Mouse (Mus musculus) midbrain, postnatal 0 days (tissue): ENCODE measurements at regions not wholly inside any gene's neighbourhood (a gene's known extent, or its start where the extent isn't known, plus 50 kb on each side); places are given as distances from the start of the nearest gene placed in this dataset.

Experiments used
- ATAC-seq: fragments of 200-750 bp; cut with Nextera tagmentation; 2 replicates; pipeline ENCODE4 v1.8.0; 2017; ENCODE audit warnings: moderate number of reproducible peaks, mild to moderate bottlenecking, moderate TSS enrichment, moderate library complexity; ENCODE audit not compliant: low FRiP score
- DNase-seq: peaks from one replicate; pipeline ENCODE4 v3.0.0-alpha.2; 2015; ENCODE audit warnings: low spot score
- H3K27ac ChIP-seq: fragments of 300-500 bp; sonication (generic); 2 replicates; pipeline ENCODE4 v1.5.1; 2014; ENCODE audit warnings: low read depth, mild to moderate bottlenecking, low read length, mixed read lengths
- H3K27me3 ChIP-seq: fragments of 300-500 bp; sonication (generic); 2 replicates; pipeline ENCODE4 v1.6.1; 2014; ENCODE audit warnings: low read length, control low read depth, mixed read lengths; ENCODE audit not compliant: insufficient read depth
- H3K36me3 ChIP-seq: fragments of 300-500 bp; sonication (generic); 2 replicates; pipeline ENCODE4 v1.6.1; 2014; ENCODE audit warnings: low read length, control low read depth, mixed read lengths; ENCODE audit not compliant: insufficient read depth
- H3K4me1 ChIP-seq: fragments of 300-500 bp; sonication (generic); 2 replicates; pipeline ENCODE4 v1.6.1; 2014; ENCODE audit warnings: mild to moderate bottlenecking, control low read depth, antibody characterized with exemption, low read length, mixed read lengths; ENCODE audit not compliant: insufficient read depth
- H3K4me2 ChIP-seq: fragments of 300-500 bp; sonication (generic); 2 replicates; pipeline ENCODE4 v1.6.1; 2014; ENCODE audit warnings: low read depth, mild to moderate bottlenecking, low read length, mixed read lengths; ENCODE audit not compliant: poor library complexity, severe bottlenecking
- H3K4me3 ChIP-seq: fragments of 300-500 bp; sonication (generic); 2 replicates; pipeline ENCODE4 v1.5.1; 2014; ENCODE audit warnings: low read depth, mild to moderate bottlenecking, low read length, moderate library complexity
- H3K9ac ChIP-seq: fragments of 300-500 bp; sonication (generic); replicated peaks from 2 replicates; pipeline ENCODE4 v1.6.1; 2014; ENCODE audit warnings: mild to moderate bottlenecking, low read length, moderate library complexity, mixed read lengths; ENCODE audit not compliant: poor library complexity, severe bottlenecking
- H3K9me3 ChIP-seq: fragments of 300-500 bp; sonication (generic); 2 replicates; pipeline ENCODE4 v1.6.1; 2016; ENCODE audit warnings: low read length, control low read depth
- CTCF ChIP-seq: IDR thresholded peaks from 2 replicates; pipeline ENCODE4 v1.5.1; 2016; ENCODE audit warnings: antibody characterized with exemption, mild to moderate bottlenecking
- WGBS: fragments of 180-500 bp; shearing (Covaris S2); extraction: QIAGEN DNeasy Blood & Tissue Kit; methylation state at CpG from one replicate; pipeline ENCODE4 v1.1.7; 2014; 5-methylcytosine and 5-hydroxymethylcytosine counted together

DNA sequence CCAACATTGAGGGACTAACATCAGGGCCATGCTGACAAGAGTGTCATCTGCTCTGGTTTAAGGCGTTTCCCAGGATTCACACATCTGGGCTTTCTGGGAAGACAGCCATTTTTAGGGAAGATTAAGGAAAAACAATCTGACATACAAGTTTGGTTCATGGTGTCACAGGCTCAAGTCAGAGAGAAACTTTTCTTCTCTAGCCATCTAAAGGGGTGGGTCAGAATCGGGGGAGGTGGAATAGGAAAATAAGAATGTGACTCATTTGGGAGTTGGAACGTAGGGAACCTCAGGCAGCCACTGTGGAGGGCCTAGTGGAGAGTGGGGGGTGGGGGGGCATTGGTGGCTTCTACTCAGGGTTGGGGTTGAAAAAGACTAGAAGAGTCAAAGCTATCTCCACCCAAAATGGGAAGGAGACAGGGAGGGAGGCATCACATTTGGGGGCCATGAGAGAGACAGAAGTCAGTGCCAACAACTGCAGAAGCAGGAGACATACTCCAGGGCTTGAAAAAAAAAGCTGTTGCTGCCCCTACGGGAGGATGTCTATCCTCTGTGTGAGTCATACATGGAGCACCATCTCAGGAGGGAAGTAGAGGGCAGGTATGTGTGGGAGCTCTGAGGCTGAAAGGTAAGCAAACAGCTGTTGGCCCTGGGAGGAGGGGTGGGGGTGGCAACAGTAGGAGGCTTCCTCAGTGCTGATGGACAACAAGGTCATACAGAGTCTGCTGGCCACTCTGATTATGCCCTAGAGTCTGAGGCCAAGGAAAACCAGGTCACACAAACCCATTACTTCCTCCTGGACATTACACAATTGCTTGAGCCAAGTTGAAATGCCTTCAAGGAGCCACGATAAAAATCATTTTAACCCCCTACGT, 128.2 kb downstream of the Snx18 start:
- no peak for TF ChIP-seq CTCF
- 84% methylated on average over 6 of the region's 6 CpGs for WGBS

DNA sequence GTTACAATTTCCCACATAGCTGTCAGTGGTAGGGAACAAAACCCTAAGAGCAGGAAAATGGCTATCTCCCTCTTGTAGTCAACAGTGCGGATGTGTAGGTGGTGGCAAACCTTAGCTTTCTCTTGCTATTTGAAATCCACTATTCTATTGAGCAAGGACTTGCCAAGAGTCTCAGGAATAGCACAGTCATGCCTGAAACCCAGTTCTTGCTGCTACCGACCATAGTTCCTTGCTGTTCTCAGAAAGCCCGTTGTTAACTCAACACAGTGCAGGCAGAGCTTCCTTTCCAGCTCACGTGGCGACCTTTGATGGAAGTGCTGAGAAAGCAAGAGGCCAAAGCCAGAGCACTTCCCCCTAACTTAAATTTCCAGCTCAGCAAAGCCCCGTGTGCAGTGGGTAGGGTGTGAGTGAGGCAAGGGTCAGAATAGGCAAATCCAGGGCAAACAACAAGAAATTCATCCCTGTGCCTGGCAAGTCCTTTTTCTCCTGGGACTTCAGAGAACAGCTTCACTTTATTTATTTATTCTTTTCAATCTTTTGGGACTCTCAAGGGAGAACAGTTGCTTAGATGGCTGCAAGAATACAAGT, 131.9 kb downstream of the Snx18 start:
- Histone ChIP-seq H3K27ac (no peak overlapping the region), H3K36me3 (no peaks in the 10 kb centered on the region), H3K9me3 (no peaks in the 10 kb centered on the region), H3K27me3 (no peaks in the 10 kb centered on the region), H3K9ac (no peak overlapping the region), H3K4me1 (no peaks in the 10 kb centered on the region), H3K4me3 (no peak overlapping the region), H3K4me2 (no peak overlapping the region)
- ATAC-seq (no peak), DNase-seq (no peak)
- WGBS, result 81% methylated on average over 6 of the region's 6 CpGs
- TF ChIP-seq CTCF, result no peak

More for the DNA sequence above, 128.2 kb downstream of the Snx18 start:
- H3K9me3 ChIP-seq, result no peaks in the 10 kb centered on the region
- no peak overlapping the region for H3K4me2 ChIP-seq
- no peaks in the 10 kb centered on the region for H3K36me3 ChIP-seq
- no peak overlapping the region for H3K27ac ChIP-seq
- no peak overlapping the region for H3K4me3 ChIP-seq
- ATAC-seq, result no peak
- DNase-seq, result no peak
- H3K9ac ChIP-seq, result no peak overlapping the region
- no peaks in the 10 kb centered on the region for H3K27me3 ChIP-seq
- H3K4me1 ChIP-seq, result no peaks in the 10 kb centered on the region

DNA sequence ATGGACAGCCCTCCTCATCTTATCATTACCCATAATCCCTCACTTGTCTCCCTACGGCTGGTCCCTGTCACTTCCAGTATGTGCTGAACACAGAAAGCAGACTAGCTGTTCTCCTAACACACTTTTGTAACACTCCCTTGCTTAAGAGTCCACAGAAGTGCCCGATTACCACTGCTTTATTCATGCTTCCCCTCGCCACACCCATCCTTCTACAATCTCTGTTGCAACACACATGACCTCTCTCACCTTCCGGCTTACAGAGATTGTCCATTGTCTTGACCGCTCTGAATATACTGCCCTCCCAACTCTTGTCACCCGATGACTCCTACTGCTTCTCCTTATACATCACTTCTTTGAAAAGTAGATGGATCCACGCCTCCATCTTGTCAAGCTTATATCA, 132.9 kb downstream of the Snx18 start:
- no peaks in the 10 kb centered on the region for H3K9me3 ChIP-seq
- ATAC-seq (no peak), DNase-seq (no peak)
- no peak for TF ChIP-seq CTCF
- H3K27ac ChIP-seq, result no peak overlapping the region
- H3K4me1 ChIP-seq, result no peaks in the 10 kb centered on the region
- no peak overlapping the region for H3K9ac ChIP-seq
- H3K27me3 ChIP-seq, result no peaks in the 10 kb centered on the region
- 89% methylated on average over 7 of the region's 7 CpGs for WGBS
- H3K36me3 ChIP-seq, result no peaks in the 10 kb centered on the region
- H3K4me2 ChIP-seq, result no peak overlapping the region
- H3K4me3 ChIP-seq, result no peak overlapping the region

DNA sequence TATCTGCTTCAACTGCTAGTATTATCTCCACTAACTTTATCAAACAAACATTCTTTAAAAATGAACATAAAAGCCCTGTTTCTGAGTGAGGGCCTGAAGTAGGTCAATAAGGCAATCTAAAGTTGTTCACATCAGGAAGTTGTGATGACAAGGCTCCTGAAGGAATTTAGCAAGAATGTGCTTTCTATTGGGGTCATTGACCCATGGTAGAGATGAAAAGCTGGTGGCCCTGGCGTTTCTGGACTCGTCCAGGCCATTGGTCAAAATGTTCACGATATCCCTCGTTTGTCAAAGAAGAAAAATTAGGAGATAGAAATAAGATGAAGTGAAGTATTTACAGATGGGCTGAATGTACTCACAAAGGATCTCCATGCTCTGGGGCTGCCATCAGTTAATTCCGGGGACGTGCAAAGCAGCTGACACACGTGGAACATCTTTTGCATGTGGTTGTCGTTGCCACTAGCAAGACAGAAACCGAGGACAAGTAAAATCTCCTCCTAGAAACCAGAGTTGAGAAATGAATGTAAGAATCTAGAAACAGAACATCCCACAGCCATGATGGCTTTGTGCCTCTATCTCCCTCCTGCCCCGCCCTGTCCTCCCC, 134.1 kb downstream of the Snx18 start:
- Histone ChIP-seq H3K36me3 (no peaks in the 10 kb centered on the region), H3K4me2 (no peak overlapping the region), H3K4me3 (no peak overlapping the region), H3K9me3 (no peaks in the 10 kb centered on the region), H3K27me3 (no peaks in the 10 kb centered on the region), H3K27ac (no peak overlapping the region), H3K9ac (no peak overlapping the region), H3K4me1 (no peaks in the 10 kb centered on the region)
- TF ChIP-seq CTCF, result no peak
- ATAC-seq (no peak), DNase-seq (no peak)
- WGBS, result 90% methylated on average over 10 of the region's 10 CpGs

DNA sequence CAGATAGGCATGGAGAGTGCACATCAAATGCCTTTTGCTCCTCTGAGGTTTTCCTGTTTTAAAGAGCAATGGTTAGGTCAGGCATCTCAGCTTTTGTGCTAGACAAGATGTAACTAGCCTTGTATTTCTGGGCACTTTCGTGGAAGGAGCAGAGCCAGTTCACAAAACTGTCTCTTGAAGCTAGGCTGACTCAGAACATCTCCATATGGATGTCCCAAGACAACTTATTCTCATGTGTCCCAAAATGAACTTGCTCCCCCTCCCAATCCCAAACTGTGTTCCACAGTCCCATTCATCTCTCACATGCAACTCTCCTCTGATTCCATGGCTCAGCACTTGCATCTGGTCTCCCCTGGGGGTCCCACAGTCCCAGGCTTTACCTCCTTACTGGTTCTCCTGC, 135.5 kb downstream of the Snx18 start:
- Histone ChIP-seq H3K36me3 (no peaks in the 10 kb centered on the region), H3K9ac (no peak overlapping the region), H3K4me2 (no peak overlapping the region), H3K27ac (no peak overlapping the region), H3K4me1 (no peaks in the 10 kb centered on the region), H3K27me3 (no peaks in the 10 kb centered on the region), H3K4me3 (no peak overlapping the region), H3K9me3 (no peaks in the 10 kb centered on the region)
- DNase-seq, result no peak
- ATAC-seq, result no peak
- WGBS, result 75% methylated on average over 1 of the region's 1 CpGs
- no peak for TF ChIP-seq CTCF

DNA sequence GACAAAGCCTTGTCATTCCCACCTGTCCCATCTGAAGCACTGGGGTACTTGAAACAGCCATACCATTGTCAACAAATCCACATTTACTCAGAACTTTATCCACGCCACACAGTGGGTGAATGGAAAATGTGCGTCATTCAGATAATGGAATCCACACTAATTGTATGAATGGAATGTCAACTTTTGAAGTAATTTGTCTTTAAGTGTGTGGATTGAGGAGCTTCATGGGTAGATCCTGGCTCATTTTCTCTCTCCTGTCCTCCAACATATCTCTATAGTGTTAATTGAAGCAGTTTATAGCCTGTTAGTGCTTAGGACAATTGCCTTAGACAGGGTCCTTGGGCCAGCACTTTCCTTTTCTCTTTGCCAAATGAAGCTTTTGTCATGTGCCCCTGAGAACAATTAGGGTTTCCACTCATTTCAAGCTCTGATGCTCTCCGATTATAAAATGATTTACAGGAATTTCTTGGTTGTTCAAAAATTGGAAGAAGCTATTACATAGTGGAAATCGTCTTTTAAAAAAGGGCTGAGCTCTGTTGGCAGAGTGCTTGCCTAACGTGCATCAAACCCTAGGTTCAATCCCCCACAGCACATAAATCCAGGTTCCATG, 140.4 kb downstream of the Snx18 start:
- Histone ChIP-seq H3K27me3 (no peaks in the 10 kb centered on the region), H3K9me3 (no peaks in the 10 kb centered on the region), H3K36me3 (no peaks in the 10 kb centered on the region), H3K4me1 (no peaks in the 10 kb centered on the region), H3K4me3 (no peak overlapping the region), H3K27ac (no peak overlapping the region), H3K4me2 (no peak overlapping the region), H3K9ac (no peak overlapping the region)
- WGBS, result 77% methylated on average over 5 of the region's 5 CpGs
- no peak for ATAC-seq
- no peak for DNase-seq
- no peak for TF ChIP-seq CTCF
